Mouse (Mus musculus) megakaryocyte, embryonic 14.5 days (primary cell): Measurements from ENCODE around the gene Tyrp1.

Source experiments
- FLI1 ChIP-seq: IDR thresholded peaks from 2 replicates; pipeline ENCODE4 v1.6.1; 2012; ENCODE audit warnings: low read length, inconsistent platforms, mixed read lengths
- GATA1 ChIP-seq: IDR thresholded peaks from 3 replicates; pipeline ENCODE4 v1.6.1; 2012; ENCODE audit warnings: mixed read lengths, low read length, inconsistent platforms, borderline replicate concordance

DNA sequence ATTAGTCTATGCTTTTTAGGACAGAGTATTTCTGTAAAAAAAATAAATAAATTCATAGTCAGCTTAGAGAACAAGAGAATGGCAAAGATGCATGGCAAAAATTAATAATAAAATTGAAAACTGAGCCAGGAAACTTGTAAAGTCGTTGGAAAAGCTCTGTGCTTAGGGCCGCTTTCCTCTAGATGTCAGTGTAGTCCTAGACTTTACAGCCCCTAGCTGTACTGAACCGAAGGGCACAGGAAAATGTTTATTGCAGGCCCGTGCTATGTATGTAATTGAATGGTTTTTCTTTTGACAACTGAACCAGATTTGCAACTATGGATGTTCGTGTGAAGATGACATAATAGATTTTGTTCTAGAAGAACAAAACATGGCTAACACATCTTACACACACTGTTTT is 32.1 kb downstream of the Tyrp1 start:
- no peak for TF ChIP-seq GATA1
- TF ChIP-seq FLI1: no peak
